Mouse (Mus musculus) C2C12 (cell line): ENCODE measurements around the gene Tubg2. TPM values are rescaled to one million over a fixed set of nuclear protein-coding genes. Genes with fewer than 3 reads are reported as not detected.

ENCODE experiments used
- H3K27me3 ChIP-seq: one replicate; pipeline ENCODE4 v1.6.1; 2011; ENCODE audit not compliant: control insufficient read depth, insufficient read depth, insufficient read length
- H3K36me3 ChIP-seq: one replicate; pipeline ENCODE4 v1.6.1; 2011; ENCODE audit not compliant: control insufficient read depth, insufficient read depth
- H3K4me3 ChIP-seq: one replicate; pipeline ENCODE4 v1.5.1; 2011; ENCODE audit warnings: mild to moderate bottlenecking, control low read depth; ENCODE audit not compliant: poor library complexity, insufficient read depth, severe bottlenecking
- H3K79me2 ChIP-seq: one replicate; pipeline ENCODE4 v1.6.1; 2011; ENCODE audit not compliant: control insufficient read depth, insufficient read depth
- H3K79me3 ChIP-seq: one replicate; pipeline ENCODE4 v1.6.1; 2011; ENCODE audit warnings: low read depth, control low read depth
- H3ac ChIP-seq: one replicate; pipeline ENCODE3; 2011; ENCODE audit warnings: low read depth; ENCODE audit not compliant: control insufficient read depth, insufficient read length
- CEBPB ChIP-seq: IDR thresholded peaks from one replicate; pipeline ENCODE4 v1.6.1; 2011; ENCODE audit warnings: low read depth, mild to moderate bottlenecking, control low read depth, moderate library complexity
- CTCF ChIP-seq: IDR thresholded peaks from one replicate; pipeline ENCODE4 v1.5.1; 2011; ENCODE audit not compliant: control insufficient read depth, insufficient read depth, insufficient read length
- FOSL1 ChIP-seq: IDR thresholded peaks from one replicate; pipeline ENCODE4 v1.8.0; 2011; ENCODE audit warnings: mild to moderate bottlenecking, low read length; ENCODE audit not compliant: poor library complexity, insufficient read depth, severe bottlenecking
- MAX ChIP-seq: IDR thresholded peaks from one replicate; pipeline ENCODE4 v1.6.1; 2011; ENCODE audit warnings: mild to moderate bottlenecking, control low read depth
- MYOD1 ChIP-seq: IDR thresholded peaks from one replicate; pipeline ENCODE4 v1.6.1; 2011; ENCODE audit warnings: low read depth; ENCODE audit not compliant: control insufficient read depth, insufficient read length
- MYOG ChIP-seq: IDR thresholded peaks from one replicate; pipeline ENCODE4 v1.6.1; 2011; ENCODE audit not compliant: control insufficient read depth, insufficient read length; ENCODE audit errors: extremely low read depth
- USF1 ChIP-seq: IDR thresholded peaks from one replicate; pipeline ENCODE4 v1.6.1; 2011; ENCODE audit warnings: low read depth, mild to moderate bottlenecking, control low read depth, moderate library complexity
- microRNA-seq: library from miRNA; unstranded; fragments of <30 nt; microRNA quantifications from one replicate; pipeline ENCODE4, GENCODE M21; 2019; ENCODE audit warnings: borderline microRNAs expressed
- polyA plus RNA-seq: library from polyadenylated mRNA; unstranded; fragments of >200 nt; fragmentation: generic; extraction: Trizol; gene quantifications from one replicate; pipeline ENCODE4 v1.2.1, GENCODE M21; 2012; ENCODE audit warnings: missing spikeins

Gene Tubg2
- polyA plus RNA-seq, 1 experiment, result 0.13 TPM

- Histone ChIP-seq H3K79me3 (no peaks in the 10 kb centered on the region), H3K27me3 (no peaks in the 10 kb centered on the region), H3K36me3 (peaks cover 4% of the 10 kb centered on the region), H3K4me3 (no peak overlapping the region), H3K79me2 (no peaks in the 10 kb centered on the region), H3ac (no peak overlapping the region)
- TF ChIP-seq CEBPB, result no peak
- no peak for TF ChIP-seq MYOG
- TF ChIP-seq MYOD1, result no peak
- TF ChIP-seq CTCF, result no peak
- no peak for TF ChIP-seq FOSL1
- no peak for TF ChIP-seq USF1
- no peak for TF ChIP-seq MAX
These were observed 40.5 kb downstream of the Tubg2 start for GRCm38 (mm10) chr11:101196175-101196574.

DNA sequence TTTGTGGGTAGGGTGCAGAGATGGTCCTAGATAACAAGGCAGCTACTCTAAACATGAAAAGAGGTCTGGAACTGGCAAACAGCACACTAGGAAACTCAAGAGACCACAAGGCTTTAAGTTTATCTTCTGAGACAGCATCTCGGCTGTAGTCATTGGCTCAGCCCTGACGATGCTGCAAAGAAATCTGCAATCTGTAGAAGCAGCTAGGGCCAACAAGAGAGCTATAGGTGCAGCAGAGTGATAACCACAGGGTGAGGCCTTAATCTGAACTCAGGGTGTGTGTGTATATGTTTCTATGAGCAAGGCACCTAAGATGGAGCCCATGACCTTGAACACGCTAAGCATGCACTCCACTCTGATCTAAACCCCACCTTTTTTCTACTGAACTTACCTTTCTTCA, 43.8 kb downstream of the Tubg2 start:
- Histone ChIP-seq H3K79me2 (no peaks in the 10 kb centered on the region), H3K4me3 (no peak overlapping the region), H3ac (no peak overlapping the region), H3K79me3 (no peaks in the 10 kb centered on the region), H3K27me3 (no peaks in the 10 kb centered on the region), H3K36me3 (peaks cover 4% of the 10 kb centered on the region)
- no peak for TF ChIP-seq CTCF

- Histone ChIP-seq H3K36me3 (peaks cover 10% of the 10 kb centered on the region), H3K79me2 (no peaks in the 10 kb centered on the region)
- TF ChIP-seq MYOG, result no peak
- TF ChIP-seq CTCF, result peak; percentile 45
These were observed 45.3 kb downstream of the Tubg2 start for GRCm38 (mm10) chr11:101200986-101201385.

More at GRCm38 (mm10) chr11:101200986-101201385, 45.3 kb downstream of the Tubg2 start:
- Histone ChIP-seq H3K79me3 (no peaks in the 10 kb centered on the region), H3ac (no peak overlapping the region), H3K4me3 (no peak overlapping the region), H3K27me3 (no peaks in the 10 kb centered on the region)

Small RNAs within 50 kb of the gene (microRNA-seq; reads per million reads assigned to microRNA genes)
- not detected for gene Gm27626

Other genes starting within 250 kb of the Tubg2 start
- 36.1 TPM for gene Stat3, start 216.4 kb upstream of the Tubg2 start, polyA plus RNA-seq
- 418 TPM for gene Cavin1, start 185.0 kb upstream of the Tubg2 start, polyA plus RNA-seq
- 22.8 TPM for gene Atp6v0a1, start 146.5 kb upstream of the Tubg2 start, polyA plus RNA-seq
- 7.3 TPM for gene Naglu, start 85.9 kb upstream of the Tubg2 start, polyA plus RNA-seq
- gene Hsd17b1, start 77.5 kb upstream of the Tubg2 start, polyA plus RNA-seq, result not detected
- 31.0 TPM for gene Coasy, start 73.3 kb upstream of the Tubg2 start, polyA plus RNA-seq
- 39.7 TPM for gene Mlx, start 68.6 kb upstream of the Tubg2 start, polyA plus RNA-seq
- 24.0 TPM for gene Psmc3ip, start 60.5 kb upstream of the Tubg2 start, polyA plus RNA-seq
- 25.7 TPM for gene Retreg3, start 36.0 kb upstream of the Tubg2 start, polyA plus RNA-seq
- 115 TPM for gene Tubg1, start 36.0 kb upstream of the Tubg2 start, polyA plus RNA-seq
- 0.28 TPM for gene Cntnap1, start 14.6 kb downstream of the Tubg2 start, polyA plus RNA-seq
- gene Plekhh3, start 15.4 kb downstream of the Tubg2 start, polyA plus RNA-seq, result 18.3 TPM
- 0.18 TPM for gene Ccr10, start 19.5 kb downstream of the Tubg2 start, polyA plus RNA-seq
- gene Ezh1, start 70.6 kb downstream of the Tubg2 start, polyA plus RNA-seq, result 4.5 TPM
- gene Ramp2, start 90.1 kb downstream of the Tubg2 start, polyA plus RNA-seq, result 0.66 TPM
- gene Vps25, start 97.8 kb downstream of the Tubg2 start, polyA plus RNA-seq, result 116 TPM
- 0.49 TPM for gene Wnk4, start 104.7 kb downstream of the Tubg2 start, polyA plus RNA-seq
- 0.05 TPM for gene Cntd1, start 123.1 kb downstream of the Tubg2 start, polyA plus RNA-seq
- gene Coa3, start 123.2 kb downstream of the Tubg2 start, polyA plus RNA-seq, result 85.2 TPM
- 103 TPM for gene Becn1, start 146.4 kb downstream of the Tubg2 start, polyA plus RNA-seq
- gene Psme3, start 160.3 kb downstream of the Tubg2 start, polyA plus RNA-seq, result 89.9 TPM
- 1.2 TPM for gene Aoc2, start 169.2 kb downstream of the Tubg2 start, polyA plus RNA-seq
- 0.07 TPM for gene Aoc3, start 174.7 kb downstream of the Tubg2 start, polyA plus RNA-seq
- not detected for gene G6pc, start 211.7 kb downstream of the Tubg2 start, polyA plus RNA-seq